Mouse (Mus musculus) liver, adult 2 months (tissue): ENCODE measurements around the gene Scn3b.

Experiments
- CTCF ChIP-seq: fragments of 200-500 bp; IDR thresholded peaks from 2 replicates; pipeline ENCODE4 v1.5.1; 2011; ENCODE audit warnings: low read depth, low read length, control low read depth
- POLR2A ChIP-seq: fragments of 200-500 bp; IDR thresholded peaks from 2 replicates; pipeline ENCODE4 v1.6.1; 2011; ENCODE audit warnings: low read length, control low read depth; ENCODE audit not compliant: insufficient read depth; ENCODE audit errors: extremely low read depth

DNA sequence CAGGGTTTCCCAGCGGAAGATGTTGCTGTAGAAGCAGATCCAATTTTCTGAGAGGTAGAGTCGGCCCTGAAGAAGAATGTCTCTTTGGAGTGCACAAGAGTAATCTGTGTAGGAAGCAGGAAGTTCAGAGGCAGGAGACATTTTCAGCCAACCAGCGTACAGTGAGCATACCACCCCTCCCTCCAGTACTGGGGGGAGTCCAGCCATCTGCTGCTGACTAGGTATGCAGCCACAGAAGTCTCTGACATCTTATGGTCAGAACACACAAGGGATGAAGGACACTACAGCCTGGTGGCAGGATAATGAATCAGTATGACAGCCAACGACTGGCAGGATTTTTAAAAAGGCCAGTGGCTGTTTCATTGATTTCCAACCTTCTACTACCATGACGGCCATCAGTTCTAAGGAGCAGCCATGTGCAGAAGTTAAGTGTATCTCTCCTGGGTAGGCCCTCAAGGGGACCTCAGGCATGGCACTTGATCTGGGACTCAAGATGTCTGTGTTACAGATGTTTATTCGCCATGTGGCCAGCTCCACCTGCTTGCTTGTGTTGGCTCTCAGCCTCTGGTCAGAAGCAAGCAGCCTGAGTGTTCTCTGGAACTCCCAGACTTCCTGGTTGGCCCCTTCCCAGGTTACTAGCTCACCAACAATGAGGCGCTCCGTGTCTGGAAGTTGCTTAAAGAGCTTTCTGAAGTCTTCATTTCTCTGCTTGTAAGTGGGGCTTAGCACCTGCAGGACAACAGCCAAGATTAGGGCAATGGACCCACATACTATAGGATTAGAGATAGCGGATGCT lies 48.0 kb downstream of the Scn3b start:
- TF ChIP-seq CTCF (no peak), POLR2A (no peak)
